Mouse (Mus musculus) embryonic facial prominence, embryonic 10.5 days (tissue): ENCODE data around the gene Scn11a. TPM values are rescaled to one million over a fixed set of nuclear protein-coding genes. Genes with fewer than 3 reads are reported as not detected.
A peak's percentile ranks its signal among the peaks of the same experiment; 100 is the strongest.

Experiments used
- DNase-seq: peaks from one replicate; pipeline ENCODE4 v3.0.0-alpha.2; 2017; ENCODE audit warnings: low spot score
- H3K27ac ChIP-seq: fragments of 300-500 bp; sonication (generic); replicated peaks from 2 replicates; pipeline ENCODE4 v1.5.1; 2016; ENCODE audit warnings: mild to moderate bottlenecking
- H3K27me3 ChIP-seq: fragments of 300-500 bp; sonication (generic); replicated peaks from 2 replicates; pipeline ENCODE4 v1.6.1; 2016; ENCODE audit warnings: low read depth, mild to moderate bottlenecking; ENCODE audit not compliant: poor library complexity, severe bottlenecking
- H3K36me3 ChIP-seq: fragments of 300-500 bp; sonication (generic); replicated peaks from 2 replicates; pipeline ENCODE4 v1.6.1; 2016; ENCODE audit warnings: mild to moderate bottlenecking, moderate library complexity
- H3K4me1 ChIP-seq: fragments of 300-500 bp; sonication (generic); 2 replicates; pipeline ENCODE4 v1.6.1; 2016
- H3K4me3 ChIP-seq: fragments of 300-500 bp; sonication (generic); 2 replicates; pipeline ENCODE4 v1.5.1; 2016; ENCODE audit warnings: mild to moderate bottlenecking, moderate library complexity
- H3K9me3 ChIP-seq: fragments of 300-500 bp; sonication (generic); 2 replicates; pipeline ENCODE4 v1.6.1; 2016; ENCODE audit warnings: mild to moderate bottlenecking
- WGBS: fragments of 180-500 bp; shearing (Covaris S2); methylation state at CpG from one replicate; pipeline ENCODE4 v1.1.7; 2016; 5-methylcytosine and 5-hydroxymethylcytosine counted together
- polyA plus RNA-seq: library from polyadenylated mRNA; unstranded; fragments of >200 nt; fragmentation: Nextera tagmentation; extraction: Ambion mirVana; gene quantifications from 2 replicates; pipeline ENCODE4 v1.2.1, GENCODE M21; 2016

The Scn11a gene
- polyA plus RNA-seq, 1 experiment from 2014 or later = 0.14 TPM

- 77% methylated on average over 6 of the region's 6 CpGs for WGBS
- no peak overlapping the region for H3K27ac ChIP-seq
- 0 out of 2 replicates have a peak, but pooled peaks cover 6% of the 10 kb centered on the region for H3K4me1 ChIP-seq
- no peaks in the 10 kb centered on the region for H3K36me3 ChIP-seq
- H3K27me3 ChIP-seq = no peaks in the 10 kb centered on the region
- H3K9me3 ChIP-seq = no peaks in the 10 kb centered on the region
- DNase-seq = no peak
- no peak overlapping the region for H3K4me3 ChIP-seq
Measured at GRCm38 (mm10) chr9:119725293-119725862, 99.9 kb downstream of the Scn11a start.

DNA sequence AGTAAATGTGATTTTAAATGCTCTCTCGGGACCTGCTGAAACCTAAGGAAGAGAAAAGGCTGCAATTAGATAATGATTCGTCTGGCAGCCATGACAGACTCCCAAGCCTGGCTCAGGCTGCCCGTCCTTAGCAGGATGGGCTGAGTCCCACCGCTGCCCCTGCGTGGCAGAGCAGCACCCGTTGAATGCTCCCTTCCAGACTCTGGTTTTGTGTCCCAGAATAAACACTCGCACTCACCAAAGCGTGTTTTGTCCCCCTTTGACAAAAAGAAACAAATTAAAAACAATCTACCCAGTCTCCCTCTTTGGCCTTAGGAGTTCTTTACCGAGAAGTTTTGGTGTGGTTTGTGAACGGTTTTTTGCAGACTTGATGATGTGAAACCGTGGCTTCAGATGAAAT, 106.0 kb downstream of the Scn11a start, which contains the start of gene Scn10a:
Gene Scn10a, minus strand, starts transcription at position 101 of the 400 bp plus-strand sequence.
- Histone ChIP-seq H3K9me3 (no peaks in the 10 kb centered on the region), H3K4me1 (no peaks in the 10 kb centered on the region), H3K27ac (no peak within 1 kb of the TSS), H3K36me3 (no peaks in the 10 kb centered on the region), H3K4me3 (no peak within 1 kb of the TSS), H3K27me3 (no peaks in the 10 kb centered on the region)
- no peak for DNase-seq
- 85% methylated on average over 11 of the region's 11 CpGs for WGBS

DNA sequence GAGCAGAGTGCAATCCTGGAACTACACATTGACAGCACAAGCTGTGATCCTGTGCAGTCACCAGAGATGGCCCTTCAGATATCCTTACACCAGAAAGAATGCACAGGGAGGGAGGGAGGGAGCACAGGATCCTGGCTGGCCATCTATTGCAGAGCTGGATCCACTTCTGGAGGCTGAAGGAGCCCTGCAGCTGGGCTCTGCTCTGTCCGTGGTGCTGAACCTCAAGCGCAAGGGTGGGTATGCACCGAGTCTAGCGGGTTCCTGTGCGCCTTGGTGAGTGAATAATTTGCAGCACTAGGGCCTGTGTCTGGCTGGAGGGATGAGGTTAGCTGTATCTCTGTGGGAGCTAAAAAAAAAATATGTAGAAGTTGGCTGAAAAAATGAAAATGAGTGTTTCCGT, 118.6 kb downstream of the Scn11a start:
- Histone ChIP-seq H3K4me1 (no peaks in the 10 kb centered on the region), H3K4me3 (no peak overlapping the region), H3K36me3 (no peaks in the 10 kb centered on the region), H3K27ac (no peak overlapping the region), H3K9me3 (no peaks in the 10 kb centered on the region), H3K27me3 (no peaks in the 10 kb centered on the region)
- 12% methylated on average over 6 of the region's 6 CpGs for WGBS
- peak; percentile 87 for DNase-seq

Other genes starting within 250 kb of the Scn11a start
- gene Scn5a, start 246.4 kb downstream of the Scn11a start, polyA plus RNA-seq = 1.2 and 1.5 TPM in 2 replicates
- gene Scn10a, start 106.1 kb downstream of the Scn11a start, polyA plus RNA-seq = 0.13 and 0.44 TPM in 2 replicates
- gene Wdr48, start 69.4 kb upstream of the Scn11a start, polyA plus RNA-seq = 71.3 and 72.2 TPM in 2 replicates
- 27.9 and 29.2 TPM in 2 replicates for gene Gorasp1, start 112.1 kb upstream of the Scn11a start, polyA plus RNA-seq
- 0.43 and 0.47 TPM in 2 replicates for gene Ttc21a, start 112.2 kb upstream of the Scn11a start, polyA plus RNA-seq
- 3.1 and 4.8 TPM in 2 replicates for gene Csrnp1, start 159.2 kb upstream of the Scn11a start, polyA plus RNA-seq
- gene Xirp1, start 198.1 kb upstream of the Scn11a start, polyA plus RNA-seq = 0.04 and 0.38 TPM in 2 replicates
- 5.3 and 6.1 TPM in 2 replicates for gene Cx3cr1, start 244.4 kb upstream of the Scn11a start, polyA plus RNA-seq